Mouse (Mus musculus) ES-Bruce4 (cell line): ENCODE data around the gene Robo4.

Source experiments
- CTCF ChIP-seq: IDR thresholded peaks from one replicate; pipeline ENCODE4 v1.8.1; 2011; ENCODE audit warnings: low read depth, low read length
- EP300 ChIP-seq: IDR thresholded peaks from 2 replicates; pipeline ENCODE4 v1.6.1; 2011; ENCODE audit warnings: low read depth, low read length; ENCODE audit not compliant: insufficient read depth

DNA sequence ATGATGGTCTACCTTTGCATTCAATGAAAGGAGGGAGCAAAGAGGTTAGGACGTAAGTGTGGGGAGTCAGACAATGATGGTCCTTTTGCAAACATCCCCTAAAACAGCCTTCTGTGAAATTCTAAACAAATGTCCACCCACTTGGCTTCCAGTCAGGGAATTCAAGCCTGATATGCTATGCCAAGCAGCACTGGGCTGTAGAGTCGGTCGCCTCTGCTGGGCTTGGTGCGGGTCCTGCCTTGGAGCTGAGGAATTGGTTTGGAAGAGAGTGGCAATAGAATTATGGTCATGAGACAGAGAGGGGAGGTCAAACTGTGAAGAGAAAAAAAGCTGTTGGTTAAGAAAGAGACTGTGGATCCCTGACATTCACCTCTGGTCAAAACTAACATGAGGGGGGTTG, 51.6 kb downstream of the Robo4 start:
- TF ChIP-seq EP300 (no peak), CTCF (no peak)
